Mouse (Mus musculus) hindbrain, embryonic 16.5 days (tissue): ENCODE data around the gene Plcd1. TPM values are rescaled to one million over a fixed set of nuclear protein-coding genes. Genes with fewer than 3 reads are reported as not detected.

Source experiments
- ATAC-seq: fragments of 200-750 bp; cut with Nextera tagmentation; 2 replicates; pipeline ENCODE4 v1.8.0; 2017; ENCODE audit warnings: moderate TSS enrichment, moderate library complexity
- H3K27ac ChIP-seq: fragments of 300-500 bp; sonication (generic); 2 replicates; pipeline ENCODE4 v1.5.1; 2014; ENCODE audit warnings: low read depth, mild to moderate bottlenecking, control low read depth, low read length, moderate library complexity
- H3K27me3 ChIP-seq: fragments of 300-500 bp; sonication (generic); replicated peaks from 2 replicates; pipeline ENCODE4 v1.6.1; 2014; ENCODE audit warnings: low read length; ENCODE audit not compliant: control insufficient read depth, insufficient read depth
- H3K36me3 ChIP-seq: fragments of 300-500 bp; sonication (generic); 2 replicates; pipeline ENCODE4 v1.6.1; 2014; ENCODE audit warnings: mild to moderate bottlenecking, low read length, moderate library complexity, mixed read lengths; ENCODE audit not compliant: control insufficient read depth, insufficient read depth
- H3K4me1 ChIP-seq: fragments of 300-500 bp; sonication (generic); 2 replicates; pipeline ENCODE4 v1.6.1; 2014; ENCODE audit warnings: low read depth, low read length; ENCODE audit not compliant: control insufficient read depth, insufficient read depth
- H3K4me2 ChIP-seq: fragments of 300-500 bp; sonication (generic); 2 replicates; pipeline ENCODE4 v1.6.1; 2014; ENCODE audit warnings: mild to moderate bottlenecking, low read length, control low read depth, moderate library complexity
- H3K4me3 ChIP-seq: fragments of 300-500 bp; sonication (generic); 2 replicates; pipeline ENCODE4 v1.5.1; 2014; ENCODE audit warnings: mild to moderate bottlenecking, low read length, control low read depth, moderate library complexity
- H3K9ac ChIP-seq: fragments of 300-500 bp; sonication (generic); 2 replicates; pipeline ENCODE4 v1.6.1; 2014; ENCODE audit warnings: low read depth, mild to moderate bottlenecking, control low read depth, low read length, moderate library complexity
- H3K9me3 ChIP-seq: fragments of 300-500 bp; sonication (generic); 2 replicates; pipeline ENCODE4 v1.6.1; 2014; ENCODE audit warnings: mild to moderate bottlenecking, low read length, moderate library complexity; ENCODE audit not compliant: control insufficient read depth
- WGBS: fragments of 180-500 bp; shearing (Covaris S2); extraction: QIAGEN DNeasy Blood & Tissue Kit; methylation state at CpG from one replicate; pipeline ENCODE4 v1.1.7; 2014; 5-methylcytosine and 5-hydroxymethylcytosine counted together
- polyA plus RNA-seq: library from polyadenylated mRNA; unstranded; fragments of >200 nt; fragmentation: Nextera tagmentation; extraction: Ambion mirVana; gene quantifications from 2 replicates; pipeline ENCODE4 v1.2.1, GENCODE M21; 2015

Gene Plcd1
- polyA plus RNA-seq, 1 experiment from 2014 or later: 22.4 TPM

DNA sequence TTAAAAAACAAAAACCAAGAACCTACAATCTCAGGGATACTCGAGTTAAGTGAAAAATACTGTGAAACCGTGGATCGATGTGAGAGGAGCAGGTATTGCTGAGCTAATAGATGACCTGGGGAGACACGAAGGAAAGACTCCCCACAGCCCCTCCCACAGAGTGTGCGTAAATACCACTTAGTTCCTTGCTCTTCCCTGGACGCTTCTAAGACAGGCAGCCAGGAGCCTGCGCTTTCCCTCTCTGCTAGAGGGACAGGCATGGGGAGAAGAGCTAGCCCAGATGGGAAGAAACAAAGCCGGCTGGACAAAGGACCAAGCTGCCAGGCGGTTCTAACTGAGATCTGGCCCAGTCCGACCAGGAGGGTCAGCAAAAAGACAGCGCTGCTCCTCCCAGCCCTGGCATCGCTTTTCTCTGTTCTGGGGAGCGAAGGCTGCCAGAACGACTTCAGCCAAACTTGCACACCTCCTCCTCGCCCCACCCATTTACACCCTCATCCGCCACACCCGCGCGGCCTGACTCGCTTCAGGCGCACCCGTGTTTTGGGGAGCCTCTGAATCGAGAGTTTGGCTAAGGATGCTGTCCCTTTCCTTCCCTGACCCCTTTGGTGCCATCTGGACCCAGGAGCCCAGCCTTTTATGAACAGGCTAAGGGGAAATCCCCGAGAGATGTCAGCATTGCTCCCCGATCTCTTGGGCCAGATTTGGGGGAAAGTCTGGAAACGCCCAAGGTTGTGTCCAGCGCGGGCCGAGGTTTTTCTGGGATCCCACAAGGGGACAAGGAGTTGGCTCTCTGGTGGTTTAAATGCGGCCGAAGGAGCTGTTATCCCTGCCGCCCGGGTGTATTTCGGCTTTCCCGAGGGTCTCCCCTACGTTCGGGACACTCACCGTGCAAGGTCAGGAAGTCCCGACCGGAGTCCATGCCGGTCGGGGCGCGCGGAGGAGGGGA lies 556 bp downstream of the Plcd1 start:
- Histone ChIP-seq H3K4me1 (peaks cover 31% of the 10 kb centered on the region), H3K4me3 (peak overlapping the region; percentile 52), H3K36me3 (no peaks in the 10 kb centered on the region), H3K27ac (no peak overlapping the region), H3K4me2 (peak overlapping the region; percentile 63), H3K27me3 (no peaks in the 10 kb centered on the region), H3K9me3 (no peaks in the 10 kb centered on the region), H3K9ac (peak overlapping the region; percentile 68)
- 3% methylated on average over 45 of the region's 45 CpGs for WGBS
- ATAC-seq: no peak

- Histone ChIP-seq H3K27me3 (no peaks in the 10 kb centered on the region), H3K4me3 (peak overlapping the region; percentile 52), H3K36me3 (no peaks in the 10 kb centered on the region), H3K4me1 (peaks cover 34% of the 10 kb centered on the region), H3K9me3 (no peaks in the 10 kb centered on the region), H3K4me2 (peak overlapping the region; percentile 63), H3K9ac (no peak overlapping the region), H3K27ac (no peak overlapping the region)
- ATAC-seq: no peak
- 61% methylated on average over 12 of the region's 12 CpGs for WGBS
Measured at GRCm38 (mm10) chr9:119091581-119092310, 1.6 kb downstream of the Plcd1 start.

- H3K27me3 ChIP-seq: no peaks in the 10 kb centered on the region
- H3K4me2 ChIP-seq: no peak overlapping the region
- 92% methylated on average over 5 of the region's 5 CpGs for WGBS
- H3K9me3 ChIP-seq: no peaks in the 10 kb centered on the region
- peaks cover 36% of the 10 kb centered on the region for H3K4me1 ChIP-seq
- H3K27ac ChIP-seq: no peak overlapping the region
- no peaks in the 10 kb centered on the region for H3K36me3 ChIP-seq
- H3K4me3 ChIP-seq: no peak overlapping the region
- no peak overlapping the region for H3K9ac ChIP-seq
- ATAC-seq: no peak
Measured at GRCm38 (mm10) chr9:119090462-119090861, 2.8 kb downstream of the Plcd1 start.

DNA sequence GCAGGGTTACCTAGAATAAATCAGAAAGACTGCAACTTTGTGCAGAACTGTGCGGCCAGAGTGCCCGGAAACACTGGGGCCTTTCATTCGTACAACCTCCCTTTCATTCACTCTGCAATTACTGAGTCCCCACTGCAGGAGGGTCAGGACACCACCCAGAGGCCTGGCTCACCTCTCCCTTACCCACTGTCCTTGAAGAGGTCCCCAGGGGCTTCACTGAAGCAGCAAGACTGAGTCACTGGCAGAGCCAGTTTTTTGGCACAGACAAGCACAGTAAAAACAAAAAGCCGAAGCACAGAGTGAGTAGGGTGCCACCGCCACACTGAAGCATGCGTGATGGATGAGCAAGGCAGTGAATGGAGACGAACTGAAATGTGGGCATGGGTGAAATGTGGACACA lies 3.9 kb downstream of the Plcd1 start:
- no peak for ATAC-seq
- Histone ChIP-seq H3K36me3 (no peaks in the 10 kb centered on the region), H3K4me1 (peaks cover 31% of the 10 kb centered on the region), H3K4me3 (no peak overlapping the region), H3K27me3 (no peaks in the 10 kb centered on the region), H3K4me2 (no peak overlapping the region), H3K9me3 (no peaks in the 10 kb centered on the region), H3K9ac (0 out of 2 replicates have a peak overlapping the region, but pooled peaks have one; percentile 23), H3K27ac (peak overlapping the region; percentile 17; the same call in 1 of the 2 replicates)
- 40% methylated on average over 7 of the region's 7 CpGs for WGBS

DNA sequence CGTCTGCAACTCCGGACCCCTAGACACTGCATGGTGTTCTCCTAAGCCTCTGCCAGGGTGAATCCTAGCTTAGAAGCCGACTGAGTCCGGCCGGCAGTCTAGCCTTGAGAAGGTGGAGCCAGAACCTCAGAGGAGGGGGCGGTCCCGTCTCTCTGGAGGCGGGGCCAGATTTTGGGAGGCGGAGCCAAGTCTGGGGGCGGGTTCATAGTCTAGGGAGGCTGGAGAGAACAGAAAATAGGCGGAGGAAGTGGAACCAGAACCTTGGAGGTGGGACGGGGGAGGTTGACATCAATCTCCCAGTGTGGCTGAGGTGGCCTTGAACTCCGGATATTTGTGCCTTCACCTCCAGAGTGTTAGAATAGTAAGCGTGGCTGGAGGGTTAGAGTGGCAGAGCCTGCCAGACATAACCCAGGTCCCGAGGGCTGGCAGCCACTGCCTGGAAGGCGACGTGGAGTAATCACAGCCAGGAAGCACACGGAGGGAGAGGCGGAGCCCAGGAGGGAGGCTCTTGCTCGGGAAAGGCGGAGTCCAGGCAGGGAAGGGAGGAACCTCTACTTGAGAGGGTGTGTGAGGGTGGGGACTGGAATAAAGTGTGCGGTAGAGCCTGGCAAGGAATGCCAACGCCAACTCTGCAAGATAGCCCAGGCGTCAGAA lies 5.0 kb downstream of the Plcd1 start:
- Histone ChIP-seq H3K4me2 (peak overlapping the region; percentile 58), H3K36me3 (no peaks in the 10 kb centered on the region), H3K4me3 (peak overlapping the region; percentile 33), H3K27me3 (no peaks in the 10 kb centered on the region), H3K9ac (peak overlapping the region; percentile 40; the same call in 1 of the 2 replicates), H3K9me3 (no peaks in the 10 kb centered on the region), H3K27ac (no peak overlapping the region; the same call in 1 of the 2 replicates), H3K4me1 (peaks cover 24% of the 10 kb centered on the region)
- WGBS: 2% methylated on average over 24 of the region's 24 CpGs
- peak; percentile 69 for ATAC-seq

- no peak for ATAC-seq
- Histone ChIP-seq H3K4me3 (no peak overlapping the region), H3K36me3 (no peaks in the 10 kb centered on the region), H3K9ac (no peak overlapping the region), H3K27ac (no peak overlapping the region), H3K27me3 (no peaks in the 10 kb centered on the region), H3K4me1 (peaks cover 26% of the 10 kb centered on the region), H3K9me3 (no peaks in the 10 kb centered on the region), H3K4me2 (no peak overlapping the region; the same call in 1 of the 2 replicates)
- WGBS: 83% methylated on average over 5 of the region's 5 CpGs
Measured at GRCm38 (mm10) chr9:119087309-119087708, 6.0 kb downstream of the Plcd1 start.

GRCm38 (mm10) chr9:119086451-119086850 lies 6.9 kb downstream of the Plcd1 start:
- Histone ChIP-seq H3K4me3 (no peak overlapping the region), H3K4me1 (peaks cover 24% of the 10 kb centered on the region), H3K27ac (no peak overlapping the region), H3K4me2 (no peak overlapping the region), H3K36me3 (no peaks in the 10 kb centered on the region), H3K9ac (no peak overlapping the region), H3K9me3 (no peaks in the 10 kb centered on the region), H3K27me3 (no peaks in the 10 kb centered on the region)
- no peak for ATAC-seq
- WGBS: 14% methylated on average over 1 of the region's 1 CpGs

DNA sequence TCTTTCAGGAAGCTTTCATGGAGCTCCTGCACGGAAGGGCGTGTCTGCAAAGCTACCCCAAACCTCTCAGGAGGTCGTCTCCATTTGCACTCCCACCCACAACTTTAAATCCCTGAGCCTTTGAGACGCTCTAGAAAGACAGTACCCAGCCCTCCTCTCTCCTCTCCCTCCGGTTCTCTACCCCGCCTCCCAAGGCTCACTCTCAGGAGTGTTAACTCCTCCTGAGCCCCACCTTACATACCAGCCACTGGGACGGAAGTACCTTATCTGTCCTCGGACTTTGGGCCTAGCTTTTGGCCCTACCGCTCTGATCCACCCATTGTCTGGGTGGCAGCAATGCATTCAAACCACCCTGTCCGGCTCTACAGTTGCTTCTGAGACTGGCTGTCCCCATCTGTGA lies 9.3 kb downstream of the Plcd1 start:
- Histone ChIP-seq H3K27ac (no peak overlapping the region), H3K27me3 (no peaks in the 10 kb centered on the region), H3K4me1 (peaks cover 21% of the 10 kb centered on the region), H3K36me3 (peaks cover 5% of the 10 kb centered on the region; the same call in 1 of the 2 replicates), H3K4me2 (no peak overlapping the region), H3K9ac (no peak overlapping the region), H3K4me3 (no peak overlapping the region), H3K9me3 (no peaks in the 10 kb centered on the region)
- WGBS: 92% methylated on average over 10 of the region's 10 CpGs
- ATAC-seq: no peak
